Mouse (Mus musculus) embryonic facial prominence, embryonic 12.5 days (tissue): ENCODE results near the gene Igsf9. TPM values are rescaled to one million over a fixed set of nuclear protein-coding genes. Genes with fewer than 3 reads are reported as not detected.

Experiments used
- ATAC-seq: fragments of 200-750 bp; cut with Nextera tagmentation; 2 replicates; pipeline ENCODE4 v1.8.0; 2017; ENCODE audit not compliant: insufficient number of reproducible peaks, insufficient read depth, low FRiP score, low TSS enrichment
- H3K27ac ChIP-seq: fragments of 300-500 bp; sonication (generic); 2 replicates; pipeline ENCODE4 v1.5.1; 2016; ENCODE audit warnings: mild to moderate bottlenecking
- H3K27me3 ChIP-seq: fragments of 300-500 bp; sonication (generic); 2 replicates; pipeline ENCODE4 v1.6.1; 2016; ENCODE audit warnings: mild to moderate bottlenecking, moderate library complexity
- H3K36me3 ChIP-seq: fragments of 300-500 bp; sonication (generic); 2 replicates; pipeline ENCODE4 v1.6.1; 2016; ENCODE audit warnings: mild to moderate bottlenecking
- H3K4me1 ChIP-seq: fragments of 300-500 bp; sonication (generic); 2 replicates; pipeline ENCODE4 v1.6.1; 2016
- H3K4me2 ChIP-seq: fragments of 300-500 bp; sonication (generic); replicated peaks from 2 replicates; pipeline ENCODE4 v1.6.1; 2016; ENCODE audit warnings: mild to moderate bottlenecking, moderate library complexity
- H3K4me3 ChIP-seq: fragments of 300-500 bp; sonication (generic); 2 replicates; pipeline ENCODE4 v1.5.1; 2016; ENCODE audit warnings: mild to moderate bottlenecking
- H3K9ac ChIP-seq: fragments of 300-500 bp; sonication (generic); 2 replicates; pipeline ENCODE4 v1.6.1; 2016; ENCODE audit warnings: mild to moderate bottlenecking, moderate library complexity
- H3K9me3 ChIP-seq: fragments of 300-500 bp; sonication (generic); 2 replicates; pipeline ENCODE4 v1.6.1; 2016; ENCODE audit warnings: mild to moderate bottlenecking, moderate library complexity
- WGBS: fragments of 180-500 bp; shearing (Covaris S2); methylation state at CpG from one replicate; pipeline ENCODE4 v1.1.7; 2016; 5-methylcytosine and 5-hydroxymethylcytosine counted together
- polyA plus RNA-seq: library from polyadenylated mRNA; unstranded; fragments of >200 nt; fragmentation: Nextera tagmentation; extraction: Ambion mirVana; gene quantifications from 2 replicates; pipeline ENCODE4 v1.2.1, GENCODE M21; 2016

Igsf9 gene
- polyA plus RNA-seq, 1 experiment from 2014 or later, result 79.5 TPM

DNA sequence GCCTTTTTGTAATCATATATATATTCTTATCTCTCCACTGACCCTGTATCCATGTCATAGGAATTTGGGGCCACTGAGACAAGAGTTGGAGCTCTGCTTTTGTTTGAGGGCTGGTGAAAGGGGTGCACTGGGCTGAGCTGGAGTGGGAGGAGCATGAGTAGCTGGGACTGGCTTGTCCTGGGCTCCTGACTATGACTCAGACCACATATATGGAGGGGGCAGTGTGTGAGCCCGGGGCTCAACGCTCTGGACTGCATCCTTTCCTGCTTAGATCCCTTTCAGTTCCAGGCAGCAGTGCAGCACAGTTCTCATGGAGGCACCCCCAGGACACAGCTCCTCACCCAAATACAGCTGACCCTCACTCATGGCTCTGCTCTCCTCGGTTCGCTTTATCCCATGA is 64.5 kb downstream of the Igsf9 start:
- WGBS, result 85% methylated on average over 4 of the region's 4 CpGs
- H3K9ac ChIP-seq, result no peak overlapping the region
- no peak overlapping the region for H3K27ac ChIP-seq
- no peak overlapping the region for H3K4me2 ChIP-seq
- peaks cover 17% of the 10 kb centered on the region; the same call in 1 of the 2 replicates for H3K4me1 ChIP-seq
- ATAC-seq, result no peak
- H3K4me3 ChIP-seq, result no peak overlapping the region
- 0 out of 2 replicates have a peak, but pooled peaks cover 10% of the 10 kb centered on the region for H3K27me3 ChIP-seq
- no peaks in the 10 kb centered on the region for H3K9me3 ChIP-seq
- H3K36me3 ChIP-seq, result no peaks in the 10 kb centered on the region

Other genes with a start within 250 kb of the Igsf9 start
- not detected in 2 replicates for gene Atp1a4, start 223.4 kb upstream of the Igsf9 start, polyA plus RNA-seq
- gene Igsf8, start 220.1 kb upstream of the Igsf9 start, polyA plus RNA-seq, result 45.4 and 45.8 TPM in 2 replicates
- 4.5 and 4.7 TPM in 2 replicates for gene Atp1a2, start 183.7 kb upstream of the Igsf9 start, polyA plus RNA-seq
- gene Kcnj9, start 152.5 kb upstream of the Igsf9 start, polyA plus RNA-seq, result 0.15 and 0.22 TPM in 2 replicates
- 0.06 and 0.08 TPM in 2 replicates for gene Kcnj10, start 140.6 kb upstream of the Igsf9 start, polyA plus RNA-seq
- 9.9 and 10.3 TPM in 2 replicates for gene Pigm, start 105.2 kb upstream of the Igsf9 start, polyA plus RNA-seq
- gene Slamf9, start 6.4 kb upstream of the Igsf9 start, polyA plus RNA-seq, result 0.41 and 0.51 TPM in 2 replicates
- gene Tagln2, start 18.3 kb downstream of the Igsf9 start, polyA plus RNA-seq, result 80.2 and 80.4 TPM in 2 replicates
- gene Cfap45, start 39.0 kb downstream of the Igsf9 start, polyA plus RNA-seq, result 0.95 and 1.1 TPM in 2 replicates
- gene Vsig8, start 74.2 kb downstream of the Igsf9 start, polyA plus RNA-seq, result 0.24 TPM in 1 of 2 replicates, not detected in the other
- gene Slamf8, start 108.8 kb downstream of the Igsf9 start, polyA plus RNA-seq, result not detected in 2 replicates
- 0.35 and 0.76 TPM in 2 replicates for gene Fcrl6, start 120.8 kb downstream of the Igsf9 start, polyA plus RNA-seq
- 9.4 and 10.0 TPM in 2 replicates for gene Dusp23, start 151.2 kb downstream of the Igsf9 start, polyA plus RNA-seq
- gene Crp, start 216.3 kb downstream of the Igsf9 start, polyA plus RNA-seq, result not detected in 2 replicates